Mouse (Mus musculus): ENCODE results near the gene Grk6.

DNA sequence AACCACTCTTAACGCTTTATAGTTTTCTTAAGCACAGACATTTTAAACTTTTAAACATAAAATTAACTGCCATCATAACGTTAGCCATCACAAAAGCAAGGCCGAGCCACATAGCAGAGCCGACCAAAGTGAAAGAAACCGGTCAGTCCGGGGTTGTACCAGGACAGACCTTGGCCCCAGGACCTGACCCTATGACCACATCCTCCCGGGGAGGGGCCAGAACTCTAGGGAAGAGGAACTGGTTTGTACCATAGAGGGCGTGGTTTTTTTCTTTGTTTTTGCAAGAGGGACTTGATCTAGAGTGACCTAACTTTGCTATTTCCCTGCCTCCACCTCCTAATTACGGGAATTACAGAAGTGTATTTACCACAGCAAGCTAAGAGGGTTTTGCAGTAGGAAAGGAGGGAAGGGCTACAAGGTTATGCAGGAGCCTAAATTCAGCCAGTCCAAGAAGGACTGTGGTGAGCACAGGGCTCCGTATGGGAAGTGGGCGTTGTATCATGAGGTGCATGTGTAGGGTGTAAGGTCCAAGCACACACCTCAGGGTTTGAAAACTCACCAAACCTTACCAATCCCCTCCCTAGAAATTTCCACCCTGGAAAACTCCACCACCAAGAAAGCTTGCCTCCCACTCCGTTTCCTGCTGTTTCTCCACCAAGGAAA is 15.5 kb upstream of the Grk6 start:
- TF ChIP-seq USF1 (IDR thresholded peaks at IDR 0.05; ENCODE audit: low read depth, low read length) (no peak), CTCF (IDR thresholded peaks at IDR 0.05 in 2 of 3, conservative IDR thresholded peaks at IDR 0.05 in 1 of 3; ENCODE audit: control insufficient read depth in 1 of 3, insufficient read depth in 1 of 3, low read depth in 2 of 3, low read length in 3 of 3, poor library complexity in 1 of 3, severe bottlenecking in 1 of 3) (no peak), GABPA (IDR thresholded peaks at IDR 0.05; ENCODE audit: low read depth, low read length) (no peak), UBTF (IDR thresholded peaks at IDR 0.05; ENCODE audit: borderline replicate concordance, insufficient read depth, low read depth, low read length) (no peak), ETS1 (IDR thresholded peaks at IDR 0.05; ENCODE audit: low read depth, low read length) (no peak), POLR2A (IDR thresholded peaks at IDR 0.05; ENCODE audit: control insufficient read depth in 1 of 2, insufficient read depth in 1 of 2, low read depth in 1 of 2, low read length in 2 of 2, poor library complexity in 1 of 2) (no peak), EP300 (IDR thresholded peaks at IDR 0.05; ENCODE audit: low read depth in 1 of 2, low read length in 2 of 2) (no peak), POLR2AphosphoS2 (IDR thresholded peaks at IDR 0.05; ENCODE audit: low read length) (no peak), CHD1 (IDR thresholded peaks at IDR 0.05; ENCODE audit: low read depth, low read length) (no peak)
